9 mouse cellular contexts compared by ENCODE assay signal in the genomic region with DNA sequence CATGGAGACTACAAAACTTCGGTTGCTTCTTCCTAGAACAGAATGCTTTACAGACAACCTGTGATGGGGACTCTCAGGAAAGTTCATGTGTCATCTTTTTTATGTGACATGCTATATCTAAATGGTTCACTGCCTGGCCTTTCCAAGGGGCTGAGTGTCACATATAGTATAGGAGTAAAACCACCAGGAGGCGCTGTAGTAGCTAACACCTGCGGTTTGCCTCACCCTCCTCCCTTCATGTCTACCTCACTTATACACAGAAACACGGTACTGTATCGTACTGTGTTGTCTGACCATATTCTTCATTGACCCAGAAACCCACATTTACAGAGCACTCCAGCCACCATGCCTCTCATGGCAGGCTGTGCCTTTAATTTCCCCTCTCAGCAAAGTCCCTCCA.
DNase-seq lines count a peak whose midpoint lies in the region; ATAC-seq and TF ChIP-seq lines count a peak whose summit lies in the region.
"Had no signal": no experiment of that assay in that cellular context is flagged by ENCODE, and none has a peak within 500 bp of the region (broad histone marks: within the 10 kb centered on the region; RNA-seq: fewer than 3 reads in every experiment).

No protein-coding gene starts in this region.

- peak; percentile 11; the same call in 1 of the 2 replicates for TF ChIP-seq CTCF in testis, adult 2 months (IDR thresholded peaks at IDR 0.05; ENCODE audit: control insufficient read depth, insufficient read depth, insufficient replicate concordance, low read depth, low read length)

- no peak for TF ChIP-seq POLR2A in testis, adult 2 months (IDR thresholded peaks at IDR 0.05; ENCODE audit: control insufficient read depth, low read depth, low read length)

- H3K4me1 ChIP-seq in testis, adult 2 months (ENCODE audit: control insufficient read depth, insufficient read depth, low read length): no peaks in the 10 kb centered on the region
- H3K4me1 ChIP-seq in embryonic facial prominence, embryonic 14.5 days (ENCODE audit: control insufficient read depth, insufficient read depth, low read length): no peaks in the 10 kb centered on the region
- H3K4me1 ChIP-seq: stomach, embryonic 15.5 days had no signal

- H3K4me2 ChIP-seq in embryonic facial prominence, embryonic 14.5 days (ENCODE audit: low read depth, low read length): no peak overlapping the region
- H3K4me2 ChIP-seq: stomach, embryonic 15.5 days had no signal

- H3K4me3 ChIP-seq in testis, adult 2 months (ENCODE audit: control insufficient read depth, low read depth, low read length): no peak overlapping the region
- no peak overlapping the region for H3K4me3 ChIP-seq in embryonic facial prominence, embryonic 14.5 days (ENCODE audit: low read depth, low read length)
- H3K4me3 ChIP-seq: stomach, embryonic 15.5 days had no signal

- no peak overlapping the region for H3K27ac ChIP-seq in testis, adult 2 months (ENCODE audit: control insufficient read depth, insufficient read depth, low read depth, low read length)
- H3K27ac ChIP-seq in embryonic facial prominence, embryonic 14.5 days (replicated peaks; ENCODE audit: low read depth, low read length): no peak overlapping the region
- H3K27ac ChIP-seq: stomach, embryonic 15.5 days had no signal

- DNase-seq in cerebellum, adult 18-20 months: peak; percentile 18 to 27
- DNase-seq in testis, postnatal 14 days (ENCODE audit: low spot score): no peak
- DNase-seq in embryonic facial prominence, embryonic 14.5 days (ENCODE audit: low spot score): peak; percentile 41
- peak; percentile 57 to 77 for DNase-seq in kidney, postnatal 36 days
- DNase-seq in naive thymus-derived CD4-positive, alpha-beta T cell, adult 2 months (ENCODE audit: low read depth): peak; percentile 93
- no peak for DNase-seq in left cerebral cortex, adult 8-10 months (ENCODE audit: low spot score in 2 of 2)

- H3K27me3 ChIP-seq in testis, adult 2 months (ENCODE audit: control insufficient read depth, insufficient read depth, low read length): no peaks in the 10 kb centered on the region
- H3K27me3 ChIP-seq in embryonic facial prominence, embryonic 14.5 days (replicated peaks; ENCODE audit: control insufficient read depth, insufficient read depth, low read length): no peaks in the 10 kb centered on the region
- H3K27me3 ChIP-seq: stomach, embryonic 15.5 days had no signal

- ATAC-seq in cerebellum, adult (ENCODE audit: insufficient number of reproducible peaks, low FRiP score, low TSS enrichment): no peak
- no peak for ATAC-seq in embryonic facial prominence, embryonic 14.5 days (ENCODE audit: low read depth)

- no peaks in the 10 kb centered on the region for H3K9me3 ChIP-seq in embryonic facial prominence, embryonic 14.5 days (ENCODE audit: control insufficient read depth, low read length)
- H3K9me3 ChIP-seq: stomach, embryonic 15.5 days had no signal

- 36% methylated on average over 5 of the region's 5 CpGs for WGBS in embryonic facial prominence, embryonic 14.5 days

- H3K36me3 ChIP-seq in testis, adult 2 months (ENCODE audit: control insufficient read depth, insufficient read depth, low read length): no peaks in the 10 kb centered on the region
- no peaks in the 10 kb centered on the region for H3K36me3 ChIP-seq in embryonic facial prominence, embryonic 14.5 days (ENCODE audit: control insufficient read depth, insufficient read depth, low read length)
- H3K36me3 ChIP-seq: stomach, embryonic 15.5 days had no signal

- no peak overlapping the region for H3K9ac ChIP-seq in embryonic facial prominence, embryonic 14.5 days (ENCODE audit: low read depth, low read length)
- H3K9ac ChIP-seq: stomach, embryonic 15.5 days had no signal

Comparison
In these comparisons a context has a peak if more than half of its experiments do, and no peak if none do; other contexts are left out.
1. DNase-seq: peak in cerebellum, adult 18-20 months (2 of 2), embryonic facial prominence, embryonic 14.5 days (single experiment), kidney, postnatal 36 days (2 of 2) and naive thymus-derived CD4-positive, alpha-beta T cell, adult 2 months (single experiment); none in testis, postnatal 14 days (single experiment) and left cerebral cortex, adult 8-10 months (0 of 2).